8 mouse cellular contexts compared by ENCODE assay signal in genomic region chr15:84803685-84804084, GRCm38 (mm10). TPM values are rescaled to one million over a fixed set of nuclear protein-coding genes. Genes with fewer than 3 reads are reported as not detected.
A peak's percentile ranks its signal among the peaks of the same experiment; 100 is the strongest.
DNase-seq lines count a peak whose midpoint lies in the region; ATAC-seq and TF ChIP-seq lines count a peak whose summit lies in the region.

No protein-coding gene starts in this region.

- no peak overlapping the region for H3K4me3 ChIP-seq in neural tube, embryonic 15.5 days (replicated peaks)
- H3K4me3 ChIP-seq in cortical plate, adult 2 months (ENCODE audit: insufficient read depth, low read length) = no peak overlapping the region
- H3K4me3 ChIP-seq in liver, embryonic 13.5 days (replicated peaks) = no peak overlapping the region

- no peaks in the 10 kb centered on the region for H3K27me3 ChIP-seq in neural tube, embryonic 15.5 days (replicated peaks)
- H3K27me3 ChIP-seq in liver, embryonic 13.5 days = no peaks in the 10 kb centered on the region

- H3K36me3 ChIP-seq in neural tube, embryonic 15.5 days = peaks cover 19% of the 10 kb centered on the region
- H3K36me3 ChIP-seq in liver, embryonic 13.5 days = no peaks in the 10 kb centered on the region

- TF ChIP-seq CTCF in cortical plate, adult 2 months (IDR thresholded peaks at IDR 0.05; ENCODE audit: extremely low read depth, insufficient read depth, low read length) = peak; percentile 82

- no peak overlapping the region for H3K4me2 ChIP-seq in neural tube, embryonic 15.5 days
- no peak overlapping the region for H3K4me2 ChIP-seq in liver, embryonic 13.5 days

- H3K4me1 ChIP-seq in neural tube, embryonic 15.5 days = peaks cover 3% of the 10 kb centered on the region; the same call in 1 of the 2 replicates
- H3K4me1 ChIP-seq in cortical plate, adult 2 months (ENCODE audit: control insufficient read depth, insufficient read depth, low read length) = no peaks in the 10 kb centered on the region
- no peaks in the 10 kb centered on the region for H3K4me1 ChIP-seq in liver, embryonic 13.5 days (replicated peaks)

- H3K27ac ChIP-seq in neural tube, embryonic 15.5 days (replicated peaks) = no peak overlapping the region
- H3K27ac ChIP-seq in cortical plate, adult 2 months (ENCODE audit: insufficient read depth, low read length) = no peak overlapping the region
- no peak overlapping the region for H3K27ac ChIP-seq in liver, embryonic 13.5 days

- ATAC-seq in neural tube, embryonic 15.5 days (ENCODE audit: low FRiP score) = no peak
- no peak for ATAC-seq in liver, embryonic 13.5 days (ENCODE audit: low read depth)

- no peaks in the 10 kb centered on the region for H3K9me3 ChIP-seq in neural tube, embryonic 15.5 days (replicated peaks)
- H3K9me3 ChIP-seq in liver, embryonic 13.5 days (replicated peaks) = no peaks in the 10 kb centered on the region

- DNase-seq in neural tube, embryonic 10.5 days (ENCODE audit: extremely low spot score, low spot score) = peak; percentile 53
- peak; percentile 52 for DNase-seq in adipocyte (ENCODE audit: low spot score)
- peak; percentile 37 to 68 for DNase-seq in kidney, adult 8-10 months
- DNase-seq in liver, embryonic 13.5 days = peak; percentile 4
- peak; percentile 70 for DNase-seq in right cerebral cortex, postnatal 14 days
- no peak for DNase-seq in yolk sac, embryonic 10.5 days (ENCODE audit: low spot score)

- WGBS in neural tube, embryonic 15.5 days = 44% methylated on average over 3 of the region's 3 CpGs
- 45% methylated on average over 3 of the region's 3 CpGs for WGBS in liver, embryonic 13.5 days (ENCODE audit: insufficient replicate concordance)

- H3K9ac ChIP-seq in neural tube, embryonic 15.5 days (replicated peaks) = no peak overlapping the region
- no peak overlapping the region for H3K9ac ChIP-seq in liver, embryonic 13.5 days

- TF ChIP-seq POLR2A in cortical plate, adult 2 months (IDR thresholded peaks at IDR 0.05; ENCODE audit: extremely low read depth, insufficient read depth, low read length) = no peak

RNA-seq across cellular contexts. Expression of gene Phf21b, which starts 52.2 kb away (rescaled TPM):
- 2.6 and 3.3 TPM in 2 replicates for polyA plus RNA-seq in neural tube, embryonic 15.5 days (2015; fragmentation: Nextera tagmentation; extraction: Ambion mirVana)
- 22.9 and 30.1 TPM in 2 replicates for polyA plus RNA-seq in cortical plate, adult 2 months (2012; rRNA removed)
- polyA plus RNA-seq in liver, embryonic 13.5 days (2015; fragmentation: Nextera tagmentation; extraction: Ambion mirVana) = 0.12 TPM in 1 of 2 replicates, not detected in the other
